Mouse (Mus musculus) cerebellum, adult 2 months (tissue): ENCODE data around the gene Olfr1023. TPM values are rescaled to one million over a fixed set of nuclear protein-coding genes. Genes with fewer than 3 reads are reported as not detected.

Experiments used
- DNase-seq, 2 experiments: peaks; one replicate each; pipeline ENCODE4 v3.0.0; 2021
- H3K27ac ChIP-seq: fragments of 200-500 bp; 2 replicates; pipeline ENCODE4 v1.5.1; 2012; ENCODE audit warnings: low read length, control low read depth, inconsistent platforms; ENCODE audit not compliant: insufficient read depth
- H3K27me3 ChIP-seq: fragments of 200-500 bp; 2 replicates; pipeline ENCODE4 v1.6.1; 2012; ENCODE audit warnings: inconsistent platforms, mild to moderate bottlenecking, low read length, moderate library complexity; ENCODE audit not compliant: control insufficient read depth, insufficient read depth
- H3K4me1 ChIP-seq: fragments of 200-500 bp; 2 replicates; pipeline ENCODE4 v1.6.1; 2011; ENCODE audit warnings: low read length; ENCODE audit not compliant: control insufficient read depth, insufficient read depth
- H3K4me3 ChIP-seq: fragments of 200-500 bp; replicated peaks from 2 replicates; pipeline ENCODE3; 2011; ENCODE audit warnings: mild to moderate bottlenecking, low read depth, low read length, control low read depth; ENCODE audit not compliant: insufficient read depth
- CTCF ChIP-seq: fragments of 200-500 bp; IDR thresholded peaks from 2 replicates; pipeline ENCODE4 v1.5.1; 2011; ENCODE audit warnings: low read depth, mild to moderate bottlenecking, control low read depth, low read length, moderate library complexity, borderline replicate concordance; ENCODE audit not compliant: insufficient read depth
- POLR2A ChIP-seq: fragments of 200-500 bp; IDR thresholded peaks from 2 replicates; pipeline ENCODE4 v1.6.1; 2011; ENCODE audit warnings: low read length, control low read depth, borderline replicate concordance; ENCODE audit not compliant: insufficient read depth
- WGBS: fragments of 180-500 bp; shearing (Covaris S2); methylation state at CpG from one replicate; pipeline ENCODE4 v1.1.7; 2018; 5-methylcytosine and 5-hydroxymethylcytosine counted together
- polyA plus RNA-seq: library from polyadenylated mRNA; depleted of rRNA; stranded (reverse); fragments of >200 nt; gene quantifications from 2 replicates; pipeline ENCODE4 v1.2.3, GENCODE M21; 2012; rRNA removed

Gene Olfr1023
- polyA plus RNA-seq, result not detected in 2 replicates

DNA sequence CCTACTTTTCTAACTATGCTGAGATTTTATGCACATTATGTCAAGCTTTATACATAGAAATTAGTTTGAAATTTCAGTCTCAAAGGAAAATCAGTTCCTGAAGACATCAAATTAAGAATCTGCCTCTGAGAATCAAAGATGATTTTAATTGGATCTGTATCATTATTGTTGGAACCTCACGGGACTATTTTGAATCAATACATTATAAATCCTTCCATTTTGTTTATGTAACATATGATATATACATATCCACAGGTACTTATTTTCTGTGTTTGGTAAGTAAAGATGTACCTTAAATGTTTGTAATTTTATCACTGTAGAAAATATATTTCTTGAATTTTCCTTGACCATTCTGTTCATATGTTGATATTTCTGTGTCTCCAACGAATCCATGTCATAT lies at the start of gene Olfr1023:
TSS of gene Olfr1023 (plus strand) at position 301 of the 400 bp plus-strand sequence.
- no peaks in the 10 kb centered on the region for H3K4me1 ChIP-seq
- 69% methylated on average over 2 of the region's 2 CpGs for WGBS
- no peak within 1 kb of the TSS for H3K27ac ChIP-seq
- TF ChIP-seq POLR2A (no peak), CTCF (no peak)
- H3K4me3 ChIP-seq, result no peak within 1 kb of the TSS
- DNase-seq, result no peak
- no peaks in the 10 kb centered on the region for H3K27me3 ChIP-seq

DNA sequence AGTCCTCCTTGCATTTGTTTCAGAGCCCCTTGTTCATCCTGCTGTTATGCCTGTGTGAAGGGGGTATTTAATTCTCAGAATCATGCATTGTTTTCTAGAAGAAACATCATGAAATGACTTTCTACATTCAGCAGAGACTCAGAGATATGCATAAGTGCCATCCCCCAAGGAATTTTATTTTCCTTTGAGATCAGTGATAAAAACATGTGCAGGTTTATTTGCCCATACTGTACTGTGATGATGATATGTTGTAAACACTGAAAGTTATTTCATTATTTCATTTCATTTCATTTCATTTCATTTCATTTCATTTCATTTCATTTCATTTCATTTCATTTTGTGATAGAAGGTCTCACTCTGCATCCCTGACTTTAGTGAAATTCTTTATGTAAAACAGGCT lies 40.1 kb upstream of the Olfr1023 start, which contains the start of gene Olfr1019:
TSS of gene Olfr1019 (minus strand) at position 101 of the 400 bp plus-strand sequence.
- TF ChIP-seq CTCF (no peak), POLR2A (no peak)
- Histone ChIP-seq H3K4me1 (no peaks in the 10 kb centered on the region), H3K27ac (no peak within 1 kb of the TSS), H3K4me3 (no peak within 1 kb of the TSS), H3K27me3 (no peaks in the 10 kb centered on the region)
- no peak for DNase-seq

DNA sequence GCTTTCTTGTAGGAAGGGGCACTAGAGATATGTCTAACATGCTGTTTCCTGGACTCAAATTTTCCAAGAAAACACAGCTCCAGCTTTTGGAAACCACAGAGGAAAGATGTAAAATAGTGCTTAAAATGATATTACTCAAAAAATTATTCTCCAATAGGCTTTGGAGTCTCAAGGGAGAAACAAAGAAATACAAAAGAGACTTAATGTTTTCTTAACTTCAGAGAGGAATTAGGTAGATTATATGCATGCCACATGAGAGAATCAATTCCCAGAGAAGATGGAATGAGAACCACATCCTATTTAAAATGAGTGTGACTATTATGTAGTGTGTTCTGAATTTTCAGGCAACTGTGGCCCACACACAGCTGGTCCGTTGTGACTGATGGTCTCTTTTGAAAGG lies 38.7 kb upstream of the Olfr1023 start, which contains the start of gene Olfr1020:
TSS of gene Olfr1020 (plus strand) at position 301 of the 400 bp plus-strand sequence.
- no peak within 1 kb of the TSS for H3K27ac ChIP-seq
- TF ChIP-seq CTCF, result no peak
- TF ChIP-seq POLR2A, result no peak
- 82% methylated on average over 1 of the region's 1 CpGs for WGBS
- no peak within 1 kb of the TSS for H3K4me3 ChIP-seq
- H3K27me3 ChIP-seq, result no peaks in the 10 kb centered on the region
- no peak for DNase-seq
- H3K4me1 ChIP-seq, result no peaks in the 10 kb centered on the region

DNA sequence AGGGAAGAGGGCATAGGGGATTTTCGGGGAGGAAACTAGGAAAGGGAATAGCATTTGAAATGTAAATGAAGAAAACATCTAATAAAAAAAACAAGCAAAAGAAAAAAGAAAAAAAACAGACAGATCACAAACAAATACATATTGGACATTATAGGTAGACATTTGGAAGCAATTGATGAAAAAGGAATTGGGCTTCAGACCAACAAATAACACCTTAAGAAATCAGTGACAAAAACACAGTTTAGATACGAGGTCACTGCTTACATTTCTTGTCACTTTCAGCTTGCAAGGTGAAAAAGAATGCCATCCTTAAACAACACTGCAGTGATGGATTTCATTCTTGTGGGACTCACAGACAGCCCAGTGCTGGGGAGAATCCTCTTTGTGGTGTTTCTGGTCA lies 17.1 kb upstream of the Olfr1023 start, which contains the start of gene Olfr1022:
TSS of gene Olfr1022 (plus strand) at position 301 of the 400 bp plus-strand sequence.
- 58% methylated on average over 2 of the region's 2 CpGs for WGBS
- no peaks in the 10 kb centered on the region for H3K27me3 ChIP-seq
- TF ChIP-seq POLR2A (no peak), CTCF (no peak)
- H3K27ac ChIP-seq, result no peak within 1 kb of the TSS
- H3K4me1 ChIP-seq, result no peaks in the 10 kb centered on the region
- DNase-seq, result no peak
- no peak within 1 kb of the TSS for H3K4me3 ChIP-seq

DNA sequence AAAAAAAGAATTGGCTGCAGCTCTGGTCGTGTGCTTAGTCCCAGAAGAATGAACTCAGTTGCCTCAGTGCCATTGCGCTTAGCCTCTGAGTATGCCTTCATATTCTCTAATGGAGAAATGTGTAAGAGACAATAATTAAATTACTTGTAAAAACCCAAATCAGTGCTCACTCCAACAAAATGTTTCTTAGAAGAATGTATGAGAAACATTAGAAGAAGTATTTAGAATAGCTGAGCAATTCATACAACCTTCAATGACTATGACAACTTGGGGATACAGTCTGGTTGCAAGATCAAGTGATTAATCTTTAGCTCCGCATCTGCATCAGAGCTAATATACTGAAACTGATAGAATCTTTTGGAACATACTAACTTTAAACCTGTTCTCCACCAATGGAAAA lies 19.5 kb downstream of the Olfr1023 start, which contains the start of gene Olfr1024:
TSS of gene Olfr1024 (minus strand) at position 101 of the 400 bp plus-strand sequence.
- 87% methylated on average over 3 of the region's 3 CpGs for WGBS
- H3K4me1 ChIP-seq, result no peaks in the 10 kb centered on the region

DNA sequence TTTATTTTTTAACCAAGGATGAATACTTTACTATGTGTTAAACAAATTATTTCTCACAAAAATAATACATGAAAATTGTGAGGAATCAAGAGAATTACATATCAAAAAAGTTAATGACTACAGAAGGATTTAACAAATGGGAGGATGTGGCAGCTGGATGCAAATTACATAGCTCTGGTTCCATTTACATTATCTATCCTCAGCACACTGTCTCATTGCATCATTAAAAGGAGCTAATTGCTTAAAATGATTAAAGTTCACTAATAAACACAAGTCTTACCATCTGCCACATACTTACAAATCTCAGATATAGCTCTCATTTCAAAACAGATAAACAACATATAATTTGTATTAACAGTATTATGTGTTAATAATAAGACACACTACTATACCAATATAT lies 27.8 kb downstream of the Olfr1023 start:
- no peak for TF ChIP-seq CTCF
- TF ChIP-seq POLR2A, result no peak
- Histone ChIP-seq H3K4me1 (no peaks in the 10 kb centered on the region), H3K4me3 (no peak overlapping the region), H3K27ac (no peak overlapping the region), H3K27me3 (no peaks in the 10 kb centered on the region)
- DNase-seq, result no peak

More for the DNA sequence above, 19.5 kb downstream of the Olfr1023 start, which contains the start of gene Olfr1024:
- Histone ChIP-seq H3K4me3 (no peak within 1 kb of the TSS), H3K27me3 (no peaks in the 10 kb centered on the region), H3K27ac (no peak within 1 kb of the TSS)
- DNase-seq, result no peak
- TF ChIP-seq CTCF, result no peak
- TF ChIP-seq POLR2A, result no peak

DNA sequence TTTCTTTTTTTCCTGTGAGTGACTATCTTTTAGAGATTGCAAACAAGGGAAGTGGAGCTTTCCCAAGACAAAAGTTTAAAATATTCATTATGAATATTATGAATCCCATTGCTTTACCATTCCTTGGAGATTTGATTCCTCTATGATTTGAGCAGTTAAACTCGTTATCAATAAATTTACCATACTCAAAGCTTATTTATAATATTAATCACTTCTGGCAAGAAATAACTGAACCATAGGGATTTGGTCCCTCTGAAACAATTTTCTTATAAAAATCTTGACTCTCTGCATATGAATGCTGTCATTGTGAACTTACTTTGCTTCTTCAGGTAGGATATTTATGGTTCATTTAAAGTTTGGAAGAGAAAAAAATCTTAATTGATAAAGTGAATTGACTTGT lies 29.5 kb downstream of the Olfr1023 start, which contains the start of gene Olfr1025-ps1:
TSS of gene Olfr1025-ps1 (plus strand) at position 301 of the 400 bp plus-strand sequence.
- H3K27me3 ChIP-seq, result no peaks in the 10 kb centered on the region; the same call in 1 of the 2 replicates
- DNase-seq, result no peak
- no peak within 1 kb of the TSS for H3K27ac ChIP-seq
- WGBS, result 41% methylated on average over 1 of the region's 1 CpGs
- H3K4me3 ChIP-seq, result no peak within 1 kb of the TSS
- H3K4me1 ChIP-seq, result no peaks in the 10 kb centered on the region
- TF ChIP-seq CTCF (no peak), POLR2A (no peak)

DNA sequence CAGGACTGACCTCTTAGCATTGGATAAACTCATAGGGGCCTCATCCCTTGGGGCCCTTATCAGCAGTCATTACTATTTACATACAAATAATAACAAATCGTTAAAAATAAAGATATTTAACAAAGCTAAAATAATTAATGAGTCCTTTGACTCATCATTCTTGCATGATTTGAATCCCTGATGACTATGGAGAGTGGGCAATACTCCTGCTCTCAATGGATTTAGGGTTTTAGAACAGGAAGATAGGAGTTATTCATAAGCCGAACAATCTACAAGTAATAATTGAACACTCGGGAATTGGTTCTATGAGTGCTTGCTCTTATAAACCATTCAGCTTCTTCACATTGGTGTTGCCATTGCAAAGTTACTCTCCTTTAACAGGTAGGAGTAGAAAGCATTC lies 35.8 kb downstream of the Olfr1023 start, which contains the start of gene Olfr1026:
TSS of gene Olfr1026 (plus strand) at position 301 of the 400 bp plus-strand sequence.
- no peak within 1 kb of the TSS for H3K4me3 ChIP-seq
- WGBS, result 90% methylated on average over 3 of the region's 3 CpGs
- H3K27ac ChIP-seq, result no peak within 1 kb of the TSS
- TF ChIP-seq POLR2A (no peak), CTCF (no peak)
- no peak for DNase-seq
- no peaks in the 10 kb centered on the region for H3K4me1 ChIP-seq
- no peaks in the 10 kb centered on the region; the same call in 1 of the 2 replicates for H3K27me3 ChIP-seq

Other genes with a start within 250 kb of the Olfr1023 start
- not detected in 2 replicates for gene Olfr1002, start 234.9 kb upstream of the Olfr1023 start, polyA plus RNA-seq
- not detected in 2 replicates for gene Olfr154, start 221.2 kb upstream of the Olfr1023 start, polyA plus RNA-seq
- not detected in 2 replicates for gene Olfr1006, start 206.9 kb upstream of the Olfr1023 start, polyA plus RNA-seq
- gene Olfr1008, start 196.2 kb upstream of the Olfr1023 start, polyA plus RNA-seq, result not detected in 2 replicates
- gene Olfr1009, start 170.2 kb upstream of the Olfr1023 start, polyA plus RNA-seq, result not detected in 2 replicates
- gene Olfr1012, start 122.9 kb upstream of the Olfr1023 start, polyA plus RNA-seq, result not detected in 2 replicates
- not detected in 2 replicates for gene Olfr1013, start 118.5 kb upstream of the Olfr1023 start, polyA plus RNA-seq
- not detected in 2 replicates for gene Olfr1014, start 112.9 kb upstream of the Olfr1023 start, polyA plus RNA-seq
- gene Olfr1015, start 103.6 kb upstream of the Olfr1023 start, polyA plus RNA-seq, result not detected in 2 replicates
- gene Olfr1016, start 83.1 kb upstream of the Olfr1023 start, polyA plus RNA-seq, result not detected in 2 replicates
- gene Olfr1018, start 67.2 kb upstream of the Olfr1023 start, polyA plus RNA-seq, result not detected in 2 replicates
- not detected in 2 replicates for gene Olfr1019, start 40.2 kb upstream of the Olfr1023 start, polyA plus RNA-seq
- gene Olfr1020, start 38.6 kb upstream of the Olfr1023 start, polyA plus RNA-seq, result not detected in 2 replicates
- not detected in 2 replicates for gene Olfr1022, start 17.0 kb upstream of the Olfr1023 start, polyA plus RNA-seq
- not detected in 2 replicates for gene Olfr1024, start 19.4 kb downstream of the Olfr1023 start, polyA plus RNA-seq
- not detected in 2 replicates for gene Olfr1025-ps1, start 29.6 kb downstream of the Olfr1023 start, polyA plus RNA-seq
- gene Olfr1026, start 35.9 kb downstream of the Olfr1023 start, polyA plus RNA-seq, result not detected in 2 replicates
- gene Olfr1028, start 64.8 kb downstream of the Olfr1023 start, polyA plus RNA-seq, result not detected in 2 replicates
- not detected in 2 replicates for gene Olfr1029, start 88.3 kb downstream of the Olfr1023 start, polyA plus RNA-seq
- not detected in 2 replicates for gene Olfr1030, start 93.6 kb downstream of the Olfr1023 start, polyA plus RNA-seq
- gene Olfr1031, start 104.7 kb downstream of the Olfr1023 start, polyA plus RNA-seq, result not detected in 2 replicates
- not detected in 2 replicates for gene Olfr1032, start 119.9 kb downstream of the Olfr1023 start, polyA plus RNA-seq
- gene Olfr1033, start 135.0 kb downstream of the Olfr1023 start, polyA plus RNA-seq, result 0.11 and 0.21 TPM in 2 replicates
- 0.02 and 0.05 TPM in 2 replicates for gene Olfr1034, start 160.2 kb downstream of the Olfr1023 start, polyA plus RNA-seq
- not detected in 2 replicates for gene Olfr1036, start 188.4 kb downstream of the Olfr1023 start, polyA plus RNA-seq
- not detected in 2 replicates for gene Olfr1037, start 201.7 kb downstream of the Olfr1023 start, polyA plus RNA-seq